Mouse (Mus musculus) liver, adult (tissue): Measurements from ENCODE around the gene Ccr1l1.

Experiments used
- GATA4 ChIP-seq: IDR thresholded peaks from 2 replicates; pipeline ENCODE4 v1.6.1; 2014; ENCODE audit warnings: mild to moderate bottlenecking, low read length; ENCODE audit not compliant: insufficient replicate concordance

Ccr1l1 gene

GRCm38 (mm10) chr9:123978308-123978707 lies at the start of gene Ccr1l1:
Ccr1l1 (minus strand) TSS chr9:123978408.
- no peak for TF ChIP-seq GATA4

GRCm38 (mm10) chr9:124021672-124022071 lies 43.5 kb upstream of the Ccr1l1 start, which contains the start of gene Ccr3:
Ccr3 (plus strand) TSS chr9:124021972.
- no peak for TF ChIP-seq GATA4

GRCm38 (mm10) chr9:124019887-124020286 lies 41.7 kb upstream of the Ccr1l1 start:
- TF ChIP-seq GATA4 = no peak

- TF ChIP-seq GATA4 = no peak
Observed at GRCm38 (mm10) chr9:124016048-124016447, 37.8 kb upstream of the Ccr1l1 start.

- no peak for TF ChIP-seq GATA4
Observed at GRCm38 (mm10) chr9:124014985-124015652, 36.9 kb upstream of the Ccr1l1 start.

- TF ChIP-seq GATA4 = no peak
Observed at GRCm38 (mm10) chr9:124013270-124013669, 35.1 kb upstream of the Ccr1l1 start.

- no peak for TF ChIP-seq GATA4
Observed at GRCm38 (mm10) chr9:124012691-124013090, 34.5 kb upstream of the Ccr1l1 start.

- no peak for TF ChIP-seq GATA4
Observed at GRCm38 (mm10) chr9:123999784-124000183, 21.6 kb upstream of the Ccr1l1 start.

- TF ChIP-seq GATA4 = no peak
Observed at GRCm38 (mm10) chr9:123997719-123998118, 19.5 kb upstream of the Ccr1l1 start.

- no peak for TF ChIP-seq GATA4
Observed at GRCm38 (mm10) chr9:123991312-123991906, 13.2 kb upstream of the Ccr1l1 start.

- TF ChIP-seq GATA4 = no peak
Observed at GRCm38 (mm10) chr9:123989671-123990070, 11.5 kb upstream of the Ccr1l1 start.

GRCm38 (mm10) chr9:123986217-123986616 lies 8.0 kb upstream of the Ccr1l1 start:
- no peak for TF ChIP-seq GATA4

GRCm38 (mm10) chr9:123984943-123985342 lies 6.7 kb upstream of the Ccr1l1 start:
- peak; percentile 13; the same call in 1 of the 2 replicates for TF ChIP-seq GATA4

GRCm38 (mm10) chr9:123982720-123983119 lies 4.5 kb upstream of the Ccr1l1 start:
- no peak for TF ChIP-seq GATA4

GRCm38 (mm10) chr9:123981909-123982308 lies 3.7 kb upstream of the Ccr1l1 start:
- TF ChIP-seq GATA4 = no peak

GRCm38 (mm10) chr9:123976876-123977663 lies 1.1 kb downstream of the Ccr1l1 start:
- no peak for TF ChIP-seq GATA4
